ENCODE assay signal across 9 mouse cellular contexts in genomic region chr16:96200702-96201028, GRCm38 (mm10). TPM values are rescaled to one million over a fixed set of nuclear protein-coding genes. Genes with fewer than 3 reads are reported as not detected.
DNase-seq lines count a peak whose midpoint lies in the region; ATAC-seq lines count a peak whose summit lies in the region.
"Had no signal": no experiment of that assay in that cellular context is flagged by ENCODE, and none has a peak within 500 bp of the region (broad histone marks: within the 10 kb centered on the region; RNA-seq: fewer than 3 reads in every experiment).

No protein-coding gene starts in this region.

- no peaks in the 10 kb centered on the region for H3K9me3 ChIP-seq in heart, embryonic 13.5 days
- H3K9me3 ChIP-seq in hindbrain, embryonic 14.5 days (ENCODE audit: control insufficient read depth, low read length), result no peaks in the 10 kb centered on the region
- no peaks in the 10 kb centered on the region for H3K9me3 ChIP-seq in midbrain, embryonic 12.5 days

- intact Hi-C loops in heart, postnatal 36 days (cut with DNase I), result no loop called here

- peak overlapping the region; percentile 71 for H3K4me2 ChIP-seq in heart, embryonic 13.5 days
- peak overlapping the region; percentile 47 for H3K4me2 ChIP-seq in hindbrain, embryonic 14.5 days (replicated peaks)
- peak overlapping the region; percentile 58 for H3K4me2 ChIP-seq in midbrain, embryonic 12.5 days (replicated peaks)

- H3K27me3 ChIP-seq in heart, embryonic 13.5 days (replicated peaks), result no peaks in the 10 kb centered on the region
- no peaks in the 10 kb centered on the region for H3K27me3 ChIP-seq in hindbrain, embryonic 14.5 days (ENCODE audit: control insufficient read depth, insufficient read depth, low read length)
- no peaks in the 10 kb centered on the region; the same call in 1 of the 2 replicates for H3K27me3 ChIP-seq in midbrain, embryonic 12.5 days
- H3K27me3 ChIP-seq: CH12.LX had no signal

- 14% methylated on average over 9 of the region's 9 CpGs for WGBS in heart, embryonic 13.5 days
- 38% methylated on average over 9 of the region's 9 CpGs for WGBS in hindbrain, embryonic 14.5 days
- 43% methylated on average over 9 of the region's 9 CpGs for WGBS in midbrain, embryonic 12.5 days

- no peaks in the 10 kb centered on the region for H3K36me3 ChIP-seq in heart, embryonic 13.5 days
- H3K36me3 ChIP-seq in hindbrain, embryonic 14.5 days (replicated peaks; ENCODE audit: control insufficient read depth, insufficient read depth), result no peaks in the 10 kb centered on the region
- no peaks in the 10 kb centered on the region for H3K36me3 ChIP-seq in midbrain, embryonic 12.5 days

- ATAC-seq in heart, embryonic 13.5 days (ENCODE audit: extremely low read depth, insufficient number of reproducible peaks, low FRiP score, low TSS enrichment), result no peak
- no peak for ATAC-seq in hindbrain, embryonic 14.5 days (ENCODE audit: low FRiP score)
- ATAC-seq in midbrain, embryonic 12.5 days (ENCODE audit: low FRiP score, low read depth), result no peak

- H3K27ac ChIP-seq in heart, embryonic 13.5 days (replicated peaks), result peak overlapping the region; percentile 97
- H3K27ac ChIP-seq in brown adipose tissue, adult 24 weeks (replicated peaks; ENCODE audit: low read depth, low read length), result no peak overlapping the region
- H3K27ac ChIP-seq in hindbrain, embryonic 14.5 days, result no peak overlapping the region
- no peak overlapping the region for H3K27ac ChIP-seq in midbrain, embryonic 12.5 days (replicated peaks)

- H3K9ac ChIP-seq in heart, embryonic 13.5 days, result peak overlapping the region; percentile 89
- no peak overlapping the region for H3K9ac ChIP-seq in hindbrain, embryonic 14.5 days
- H3K9ac ChIP-seq in midbrain, embryonic 12.5 days (replicated peaks), result no peak overlapping the region; the same call in 1 of the 2 replicates

- H3K4me1 ChIP-seq in heart, embryonic 13.5 days, result peaks cover 38% of the 10 kb centered on the region
- H3K4me1 ChIP-seq in brown adipose tissue, adult 24 weeks (ENCODE audit: control insufficient read depth, insufficient read depth, insufficient read length, low read length), result no peaks in the 10 kb centered on the region
- H3K4me1 ChIP-seq in hindbrain, embryonic 14.5 days (replicated peaks; ENCODE audit: control insufficient read depth, insufficient read depth, low read length), result no peaks in the 10 kb centered on the region
- peaks cover 10% of the 10 kb centered on the region for H3K4me1 ChIP-seq in midbrain, embryonic 12.5 days

- DNase-seq in heart, postnatal 36 days, result no peak
- DNase-seq in hindbrain, embryonic 14.5 days (ENCODE audit: low spot score), result no peak
- DNase-seq in right cerebral cortex, postnatal 25 days, result no peak
- DNase-seq in cerebellum, adult 11-12 months, result no peak
- no peak for DNase-seq in urinary bladder, postnatal 36 days (ENCODE audit: low spot score in 2 of 2)

- H3K4me3 ChIP-seq in heart, embryonic 13.5 days, result peak overlapping the region; percentile 60
- H3K4me3 ChIP-seq in brown adipose tissue, adult 24 weeks (ENCODE audit: insufficient read depth, low read depth, low read length), result peak overlapping the region; percentile 59
- H3K4me3 ChIP-seq in hindbrain, embryonic 14.5 days (replicated peaks; ENCODE audit: low read length), result peak overlapping the region; percentile 13
- H3K4me3 ChIP-seq in midbrain, embryonic 12.5 days, result peak overlapping the region; percentile 29

RNA-seq across cellular contexts. Expression of gene Sh3bgr, which starts 0.4 kb away (rescaled TPM):
- polyA plus RNA-seq in heart, embryonic 13.5 days (2015; fragmentation: Nextera tagmentation; extraction: Ambion mirVana), result 520 and 554 TPM in 2 replicates
- total RNA-seq in heart, postnatal 36 days (2021), result 100 to 1,000 TPM; 335 to 411 TPM
- polyA plus RNA-seq in brown adipose tissue, adult 24 weeks (2012; ENCODE audit: insufficient read depth, insufficient read length, missing spikeins), result 30.5 and 41.3 TPM in 2 replicates
- 1.3 and 2.6 TPM in 2 replicates for polyA plus RNA-seq in hindbrain, embryonic 14.5 days (2014; fragmentation: Nextera tagmentation; extraction: Ambion mirVana)
- polyA plus RNA-seq in midbrain, embryonic 12.5 days (2016; fragmentation: Nextera tagmentation; extraction: Ambion mirVana), result 0.84 and 2.5 TPM in 2 replicates

RNA-seq across cellular contexts. Expression of gene Lca5l, which starts 8.6 kb away (rescaled TPM):
- polyA plus RNA-seq in heart, embryonic 13.5 days (2015; fragmentation: Nextera tagmentation; extraction: Ambion mirVana), result 1.2 and 1.6 TPM in 2 replicates
- under 1 TPM; 0.38 to 0.53 TPM for total RNA-seq in heart, postnatal 36 days (2021)
- 0.44 and 0.46 TPM in 2 replicates for polyA plus RNA-seq in brown adipose tissue, adult 24 weeks (2012; ENCODE audit: insufficient read depth, insufficient read length, missing spikeins)
- polyA plus RNA-seq in hindbrain, embryonic 14.5 days (2014; fragmentation: Nextera tagmentation; extraction: Ambion mirVana), result 1.3 and 2.1 TPM in 2 replicates
- polyA plus RNA-seq in midbrain, embryonic 12.5 days (2016; fragmentation: Nextera tagmentation; extraction: Ambion mirVana), result 1.2 and 1.6 TPM in 2 replicates

RNA-seq across cellular contexts. Expression of gene B3galt5, which starts 34.9 kb away (rescaled TPM):
- 0.09 and 0.13 TPM in 2 replicates for polyA plus RNA-seq in heart, embryonic 13.5 days (2015; fragmentation: Nextera tagmentation; extraction: Ambion mirVana)
- not detected for total RNA-seq in heart, postnatal 36 days (2021)
- polyA plus RNA-seq in brown adipose tissue, adult 24 weeks (2012; ENCODE audit: insufficient read depth, insufficient read length, missing spikeins), result not detected in 2 replicates
- 5.3 and 5.5 TPM in 2 replicates for polyA plus RNA-seq in hindbrain, embryonic 14.5 days (2014; fragmentation: Nextera tagmentation; extraction: Ambion mirVana)
- 1.0 and 1.4 TPM in 2 replicates for polyA plus RNA-seq in midbrain, embryonic 12.5 days (2016; fragmentation: Nextera tagmentation; extraction: Ambion mirVana)

RNA-seq across cellular contexts. Expression of gene Wrb, which starts 55.5 kb away (rescaled TPM):
- 64.6 and 71.2 TPM in 2 replicates for polyA plus RNA-seq in heart, embryonic 13.5 days (2015; fragmentation: Nextera tagmentation; extraction: Ambion mirVana)
- total RNA-seq in heart, postnatal 36 days (2021), result 10 to 100 TPM; 14.3 to 15.5 TPM
- 7.8 and 9.9 TPM in 2 replicates for polyA plus RNA-seq in brown adipose tissue, adult 24 weeks (2012; ENCODE audit: insufficient read depth, insufficient read length, missing spikeins)
- polyA plus RNA-seq in hindbrain, embryonic 14.5 days (2014; fragmentation: Nextera tagmentation; extraction: Ambion mirVana), result 214 and 242 TPM in 2 replicates
- 116 and 124 TPM in 2 replicates for polyA plus RNA-seq in midbrain, embryonic 12.5 days (2016; fragmentation: Nextera tagmentation; extraction: Ambion mirVana)
